Mouse (Mus musculus): ENCODE data around the gene Rhoq. TPM values are rescaled to one million over a fixed set of nuclear protein-coding genes. Genes with fewer than 3 reads are reported as not detected.

Gene Rhoq
- polyA plus RNA-seq, 1 experiment = 14.1 TPM

- TF ChIP-seq POLR2A (IDR thresholded peaks at IDR 0.05; ENCODE audit: low read depth, low read length) (no peak), CTCF (IDR thresholded peaks at IDR 0.05; ENCODE audit: extremely low read depth, insufficient read length, insufficient replicate concordance, low read depth, low read length) (no peak)
- Histone ChIP-seq H3K36me3 (ENCODE audit: control insufficient read depth, insufficient read depth, low read length) (no peaks in the 10 kb centered on the region), H3K4me1 (ENCODE audit: control insufficient read depth, insufficient read depth, insufficient read length, low read length) (peaks cover 6% of the 10 kb centered on the region; the same call in 1 of the 2 replicates), H3K27ac (ENCODE audit: insufficient read depth, low read depth, low read length) (no peak overlapping the region), H3K27me3 (ENCODE audit: control insufficient read depth, insufficient read depth, low read length) (no peaks in the 10 kb centered on the region), H3K4me3 (ENCODE audit: low read depth, low read length) (no peak overlapping the region)
- 44% methylated on average over 6 of the region's 6 CpGs for WGBS
Measured at GRCm38 (mm10) chr17:86988601-86989184, 25.8 kb downstream of the Rhoq start.

GRCm38 (mm10) chr17:86991306-86991705 lies 28.4 kb downstream of the Rhoq start:
- H3K27me3 ChIP-seq (ENCODE audit: control insufficient read depth, insufficient read depth, low read length) = no peaks in the 10 kb centered on the region
- no peak for TF ChIP-seq POLR2A (IDR thresholded peaks at IDR 0.05; ENCODE audit: low read depth, low read length)
- TF ChIP-seq CTCF (IDR thresholded peaks at IDR 0.05; ENCODE audit: extremely low read depth, insufficient read length, insufficient replicate concordance, low read depth, low read length) = no peak
- H3K27ac ChIP-seq (ENCODE audit: insufficient read depth, low read depth, low read length) = no peak overlapping the region
- H3K36me3 ChIP-seq (ENCODE audit: control insufficient read depth, insufficient read depth, low read length) = no peaks in the 10 kb centered on the region
- H3K4me1 ChIP-seq (ENCODE audit: control insufficient read depth, insufficient read depth, insufficient read length, low read length) = peaks cover 5% of the 10 kb centered on the region; the same call in 1 of the 2 replicates
- no peak overlapping the region for H3K4me3 ChIP-seq (ENCODE audit: low read depth, low read length)
- WGBS = 84% methylated on average over 8 of the region's 8 CpGs

GRCm38 (mm10) chr17:86997323-86997722 lies 34.4 kb downstream of the Rhoq start:
- 32% methylated on average over 6 of the region's 6 CpGs for WGBS
- no peak overlapping the region for H3K4me3 ChIP-seq (ENCODE audit: low read depth, low read length)
- H3K4me1 ChIP-seq (ENCODE audit: control insufficient read depth, insufficient read depth, insufficient read length, low read length) = peaks cover 6% of the 10 kb centered on the region; the same call in 1 of the 2 replicates
- H3K27me3 ChIP-seq (ENCODE audit: control insufficient read depth, insufficient read depth, low read length) = no peaks in the 10 kb centered on the region
- TF ChIP-seq CTCF (IDR thresholded peaks at IDR 0.05; ENCODE audit: extremely low read depth, insufficient read length, insufficient replicate concordance, low read depth, low read length) = no peak
- no peak for TF ChIP-seq POLR2A (IDR thresholded peaks at IDR 0.05; ENCODE audit: low read depth, low read length)
- peaks cover 10% of the 10 kb centered on the region for H3K36me3 ChIP-seq (ENCODE audit: control insufficient read depth, insufficient read depth, low read length)
- H3K27ac ChIP-seq (ENCODE audit: insufficient read depth, low read depth, low read length) = peak overlapping the region; percentile 50; the same call in 1 of the 2 replicates

- no peak for TF ChIP-seq POLR2A (IDR thresholded peaks at IDR 0.05; ENCODE audit: low read depth, low read length)
- TF ChIP-seq CTCF (IDR thresholded peaks at IDR 0.05; ENCODE audit: extremely low read depth, insufficient read length, insufficient replicate concordance, low read depth, low read length) = no peak
- WGBS = 86% methylated on average over 3 of the region's 3 CpGs
- no peaks in the 10 kb centered on the region for H3K4me1 ChIP-seq (ENCODE audit: control insufficient read depth, insufficient read depth, insufficient read length, low read length)
- no peak overlapping the region for H3K27ac ChIP-seq (ENCODE audit: insufficient read depth, low read depth, low read length)
- H3K27me3 ChIP-seq (ENCODE audit: control insufficient read depth, insufficient read depth, low read length) = no peaks in the 10 kb centered on the region
- H3K36me3 ChIP-seq (ENCODE audit: control insufficient read depth, insufficient read depth, low read length) = peaks cover 7% of the 10 kb centered on the region
- H3K4me3 ChIP-seq (ENCODE audit: low read depth, low read length) = no peak overlapping the region
Measured at GRCm38 (mm10) chr17:87008950-87009349, 46.1 kb downstream of the Rhoq start.

GRCm38 (mm10) chr17:87011301-87012019 lies 48.6 kb downstream of the Rhoq start:
- 77% methylated on average over 13 of the region's 13 CpGs for WGBS
- no peak for TF ChIP-seq POLR2A (IDR thresholded peaks at IDR 0.05; ENCODE audit: low read depth, low read length)
- TF ChIP-seq CTCF (IDR thresholded peaks at IDR 0.05; ENCODE audit: extremely low read depth, insufficient read length, insufficient replicate concordance, low read depth, low read length) = no peak
- Histone ChIP-seq H3K4me3 (ENCODE audit: low read depth, low read length) (no peak overlapping the region), H3K27me3 (ENCODE audit: control insufficient read depth, insufficient read depth, low read length) (no peaks in the 10 kb centered on the region), H3K27ac (ENCODE audit: insufficient read depth, low read depth, low read length) (no peak overlapping the region), H3K4me1 (ENCODE audit: control insufficient read depth, insufficient read depth, insufficient read length, low read length) (no peaks in the 10 kb centered on the region), H3K36me3 (ENCODE audit: control insufficient read depth, insufficient read depth, low read length) (peaks cover 4% of the 10 kb centered on the region)

GRCm38 (mm10) chr17:87019692-87020091 lies 56.8 kb downstream of the Rhoq start:
- Histone ChIP-seq H3K36me3 (ENCODE audit: control insufficient read depth, insufficient read depth, low read length) (peaks cover 8% of the 10 kb centered on the region), H3K4me1 (ENCODE audit: control insufficient read depth, insufficient read depth, insufficient read length, low read length) (no peaks in the 10 kb centered on the region; the same call in none of the 2 replicates), H3K27ac (ENCODE audit: insufficient read depth, low read depth, low read length) (0 out of 2 replicates have a peak overlapping the region, but pooled peaks have one; percentile 21), H3K27me3 (ENCODE audit: control insufficient read depth, insufficient read depth, low read length) (no peaks in the 10 kb centered on the region), H3K4me3 (ENCODE audit: low read depth, low read length) (no peak overlapping the region)
- TF ChIP-seq CTCF (IDR thresholded peaks at IDR 0.05; ENCODE audit: extremely low read depth, insufficient read length, insufficient replicate concordance, low read depth, low read length) = no peak
- WGBS = 22% methylated on average over 5 of the region's 5 CpGs

GRCm38 (mm10) chr17:87024491-87025242 lies 61.8 kb downstream of the Rhoq start:
- TF ChIP-seq CTCF (IDR thresholded peaks at IDR 0.05; ENCODE audit: extremely low read depth, insufficient read length, insufficient replicate concordance, low read depth, low read length) (no peak), POLR2A (IDR thresholded peaks at IDR 0.05; ENCODE audit: low read depth, low read length) (no peak; the same call in 1 of the 2 replicates)
- H3K4me1 ChIP-seq (ENCODE audit: control insufficient read depth, insufficient read depth, insufficient read length, low read length) = no peaks in the 10 kb centered on the region; the same call in none of the 2 replicates
- under 1% methylated on average over 55 of the region's 55 CpGs for WGBS
- no peaks in the 10 kb centered on the region for H3K27me3 ChIP-seq (ENCODE audit: control insufficient read depth, insufficient read depth, low read length)
- H3K4me3 ChIP-seq (ENCODE audit: low read depth, low read length) = peak overlapping the region; percentile 85
- H3K27ac ChIP-seq (ENCODE audit: insufficient read depth, low read depth, low read length) = peak overlapping the region; percentile 78
- H3K36me3 ChIP-seq (ENCODE audit: control insufficient read depth, insufficient read depth, low read length) = peaks cover 7% of the 10 kb centered on the region
